Mouse (Mus musculus) layer of hippocampus, postnatal 25 days (tissue): Measurements from ENCODE around the gene Trappc10. TPM values are rescaled to one million over a fixed set of nuclear protein-coding genes. Genes with fewer than 3 reads are reported as not detected.

Experiments
- DNase-seq, 2 experiments: peaks; one replicate each; pipeline ENCODE4 v3.0.0; 2022; ENCODE audit warnings: mixed read lengths in 2 of 2, low spot score in 1 of 2; ENCODE audit errors: extremely low spot score in 1 of 2
- total RNA-seq, 2 experiments: library from RNA; stranded (reverse); gene quantifications; 2 replicates each; pipeline ENCODE4 v1.2.3; 2021

The Trappc10 gene
- 10 to 100 TPM; 79.5 to 80.8 TPM for total RNA-seq

- DNase-seq: peak; percentile 73 to 76
These were observed at the start of gene Trappc10 for GRCm38 (mm10) chr10:78244438-78245224. Trappc10 (minus strand) TSS chr10:78244641.

DNA sequence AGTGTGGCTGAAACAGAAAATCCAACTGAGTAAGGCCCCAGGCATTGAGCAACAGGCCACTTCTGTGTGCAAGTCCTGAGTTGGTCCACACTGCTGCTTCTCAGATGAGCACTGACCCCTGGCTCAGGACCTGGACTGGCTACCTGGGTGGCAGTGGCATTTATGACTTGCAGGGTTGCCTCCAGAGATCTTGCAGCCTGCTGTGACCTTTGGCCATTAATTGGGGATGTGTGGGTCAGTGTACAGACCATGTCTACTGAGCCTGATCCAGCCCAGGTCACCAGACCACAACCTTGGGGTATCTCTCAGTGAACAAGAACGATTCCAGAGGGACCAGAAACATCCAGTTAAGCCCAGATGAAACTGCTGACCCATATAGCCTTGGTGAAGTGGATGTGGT is 49.1 kb upstream of the Trappc10 start:
- no peak for DNase-seq

DNA sequence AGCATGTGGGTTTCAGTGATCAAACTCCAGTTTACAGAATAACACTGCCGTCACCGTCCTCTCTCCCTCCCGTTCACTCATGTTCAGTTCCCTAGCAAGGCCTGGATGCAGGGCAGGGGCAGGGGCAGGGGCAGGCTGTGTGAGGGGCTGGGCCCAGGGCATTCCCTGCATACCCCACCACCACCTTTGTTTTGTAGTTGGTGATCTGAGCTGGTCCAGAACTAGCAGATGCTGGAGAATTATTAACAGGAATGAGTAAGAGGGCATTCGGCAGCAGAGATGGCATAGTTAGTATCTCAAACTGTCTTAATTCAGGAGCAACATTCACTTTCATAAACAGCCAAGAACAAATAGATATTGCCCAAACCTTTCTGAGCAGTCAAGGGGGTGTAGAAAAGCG is 47.9 kb upstream of the Trappc10 start:
- DNase-seq: no peak

DNA sequence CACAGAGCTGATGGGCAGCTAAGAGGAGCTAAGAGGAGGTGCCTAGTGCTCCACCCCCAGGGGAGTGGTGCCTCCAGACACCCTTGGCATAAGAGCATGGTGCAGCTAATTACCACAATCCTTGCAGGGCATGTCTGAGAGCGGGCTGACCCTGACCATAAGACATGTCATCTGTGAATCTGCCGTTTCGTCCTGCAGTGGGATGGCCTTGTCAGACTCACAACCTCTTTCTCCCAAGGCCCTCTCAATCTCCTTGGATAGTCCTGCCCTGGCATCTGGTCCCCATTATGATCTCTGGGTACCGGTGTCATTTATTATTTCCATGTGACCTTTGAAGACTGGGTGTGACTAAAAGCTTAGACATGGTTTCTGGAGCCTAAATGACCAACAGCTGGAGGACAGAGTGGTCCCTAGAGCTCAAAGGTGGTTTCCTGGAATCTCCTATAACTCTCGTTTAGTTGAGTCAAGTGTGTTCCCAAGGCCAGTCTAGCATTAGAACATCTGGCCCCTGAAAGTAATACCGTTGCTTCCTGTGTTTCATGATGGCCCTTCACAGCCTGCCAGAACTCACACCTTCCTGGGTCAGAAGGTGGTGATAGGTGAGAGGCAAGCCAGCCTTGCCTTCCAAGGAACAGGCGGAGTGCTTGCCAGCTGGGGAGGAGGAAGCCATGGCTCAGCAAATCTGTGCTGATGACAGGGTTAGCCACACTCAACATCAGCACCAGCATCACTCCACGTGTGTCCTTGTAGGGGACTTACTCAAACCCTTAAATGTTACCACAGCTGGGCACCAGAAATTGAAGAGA is 46.5 kb upstream of the Trappc10 start:
- no peak for DNase-seq

DNA sequence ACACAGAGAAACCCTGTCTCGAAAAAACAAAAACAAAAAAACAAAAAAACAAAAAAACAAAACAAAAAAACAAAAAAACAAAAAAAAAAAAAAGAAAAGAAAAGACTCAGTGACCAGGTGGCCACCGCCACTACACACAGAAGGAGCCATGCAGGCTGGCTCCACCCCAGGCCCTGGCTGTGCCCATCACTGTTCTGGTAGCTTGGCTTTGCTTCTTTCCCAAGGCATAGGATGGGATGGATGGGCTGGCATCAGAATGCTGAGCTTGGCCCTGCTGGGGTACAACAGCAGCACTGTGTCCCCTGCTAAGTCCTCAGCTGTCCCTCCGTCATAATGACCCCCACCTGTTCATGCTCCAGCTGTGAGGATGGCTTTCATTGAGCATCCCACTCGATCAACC is 44.5 kb upstream of the Trappc10 start:
- no peak for DNase-seq

DNA sequence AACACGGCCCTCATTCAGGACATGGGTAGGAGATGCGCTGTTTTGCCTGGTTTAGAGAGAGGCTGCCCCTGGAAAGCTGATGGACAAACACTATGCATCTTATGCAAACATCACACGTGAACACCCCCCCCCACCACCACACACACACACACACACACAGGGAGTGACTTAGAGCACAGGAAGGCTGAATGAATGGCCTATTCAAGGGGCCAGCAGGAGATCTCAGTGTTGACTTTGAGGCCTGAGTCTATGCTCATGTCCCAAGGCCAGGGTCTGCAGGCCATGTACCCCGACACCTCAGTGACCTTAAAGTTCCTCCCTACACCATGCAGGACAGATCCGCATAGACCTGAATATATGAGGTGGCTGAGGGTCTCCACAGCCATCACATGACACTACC is 43.7 kb upstream of the Trappc10 start:
- DNase-seq: no peak

DNA sequence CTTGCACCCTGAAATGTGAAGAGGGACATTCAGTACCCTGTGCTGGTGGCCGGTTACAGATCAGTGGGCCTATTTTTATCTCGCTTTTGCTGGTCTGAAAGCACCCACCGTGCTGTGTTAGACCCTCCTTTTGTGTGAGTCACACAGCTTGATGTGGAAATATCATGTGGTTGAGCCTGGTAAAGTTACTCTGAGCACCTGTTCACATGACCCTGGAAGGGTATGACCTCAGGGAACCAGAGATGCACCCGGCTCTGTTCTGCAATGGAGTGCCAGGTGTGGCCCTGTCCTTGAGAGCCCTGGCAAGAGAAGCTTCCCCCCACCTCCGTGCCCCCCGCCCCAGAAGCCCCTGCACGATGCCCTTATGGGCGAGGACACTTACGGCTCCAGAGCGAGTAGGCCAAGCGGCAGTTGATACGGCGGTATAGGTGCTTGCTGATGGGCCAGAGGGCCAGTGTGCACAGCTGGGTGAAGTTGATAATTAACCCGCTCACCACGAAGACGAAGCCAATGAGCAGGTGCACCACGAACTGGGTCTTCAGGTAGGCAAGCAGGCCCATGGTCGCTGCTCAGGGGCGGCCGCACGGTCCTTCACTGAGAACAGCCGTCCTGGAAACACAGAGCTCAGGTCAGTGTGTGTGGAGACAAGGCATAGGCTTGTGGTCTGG is 43.2 kb upstream of the Trappc10 start:
- DNase-seq: no peak

DNA sequence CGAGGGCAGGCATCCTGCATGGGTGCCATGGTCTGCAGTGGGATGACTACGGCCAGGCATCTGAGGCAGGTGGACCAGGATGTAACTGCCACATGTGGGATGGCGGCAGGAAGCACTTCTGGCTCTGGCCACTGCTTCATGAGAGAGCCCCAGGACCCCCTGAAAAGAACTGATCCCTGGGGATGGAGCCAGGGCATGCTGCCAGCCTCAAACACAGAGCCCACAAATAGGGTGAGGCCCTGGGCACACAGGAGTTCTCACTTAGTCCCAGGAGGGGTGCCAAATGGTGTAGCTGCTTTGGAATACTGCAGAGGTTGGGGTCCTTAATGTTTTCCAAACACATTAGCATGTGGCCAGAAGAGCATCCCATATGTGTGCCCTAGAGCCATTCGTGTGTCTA is 41.5 kb upstream of the Trappc10 start:
- DNase-seq: no peak

GRCm38 (mm10) chr10:78285409-78285808 is 41.0 kb upstream of the Trappc10 start:
- DNase-seq: no peak

GRCm38 (mm10) chr10:78284812-78285211 is 40.4 kb upstream of the Trappc10 start:
- no peak for DNase-seq

- DNase-seq: no peak
These were observed 38.0 kb upstream of the Trappc10 start for GRCm38 (mm10) chr10:78282411-78282810.

DNA sequence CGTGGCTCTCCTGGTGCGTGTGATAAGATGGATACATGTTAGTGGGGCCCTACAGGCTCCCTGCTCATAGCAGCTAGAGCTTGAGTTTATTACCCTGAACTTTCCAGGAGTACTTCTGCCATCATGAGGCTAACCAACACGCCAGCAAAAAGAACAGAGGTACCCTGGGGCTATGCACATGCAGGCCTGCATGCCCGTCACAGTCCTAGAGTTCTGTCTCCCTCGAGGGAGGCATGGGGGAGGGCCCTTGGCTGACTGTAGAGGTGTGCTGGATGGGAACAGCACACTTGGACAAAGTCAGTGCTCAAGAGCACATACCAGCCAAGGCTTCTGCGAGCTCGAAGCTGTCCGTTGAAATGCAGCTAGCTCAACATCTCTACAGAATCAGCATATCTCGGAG is 36.0 kb upstream of the Trappc10 start:
- DNase-seq: no peak

- peak in 1 of 2 experiments; percentile 37 for DNase-seq
These were observed 34.8 kb upstream of the Trappc10 start for GRCm38 (mm10) chr10:78279210-78279609.

DNA sequence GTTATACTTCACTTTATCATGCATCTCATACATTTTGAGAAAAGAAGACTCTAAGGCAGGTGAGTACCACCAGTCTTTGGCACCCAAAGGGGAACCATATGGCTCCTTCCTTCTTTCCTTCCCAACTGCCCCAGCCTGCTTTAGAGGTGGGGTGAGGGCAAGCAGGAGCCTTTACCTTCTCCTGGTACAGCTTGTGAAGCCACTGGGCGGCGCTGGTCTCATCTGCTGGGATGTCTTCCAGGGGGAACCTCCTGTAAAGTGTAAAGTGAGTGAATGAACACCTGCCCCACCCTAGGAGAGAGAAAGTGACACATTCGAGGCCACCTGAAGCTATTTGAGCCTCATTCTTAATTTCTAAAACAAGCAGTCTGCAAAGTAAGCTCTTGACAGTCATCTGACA is 33.4 kb upstream of the Trappc10 start:
- DNase-seq: no peak

GRCm38 (mm10) chr10:78276242-78276641 is 31.8 kb upstream of the Trappc10 start:
- no peak for DNase-seq

DNA sequence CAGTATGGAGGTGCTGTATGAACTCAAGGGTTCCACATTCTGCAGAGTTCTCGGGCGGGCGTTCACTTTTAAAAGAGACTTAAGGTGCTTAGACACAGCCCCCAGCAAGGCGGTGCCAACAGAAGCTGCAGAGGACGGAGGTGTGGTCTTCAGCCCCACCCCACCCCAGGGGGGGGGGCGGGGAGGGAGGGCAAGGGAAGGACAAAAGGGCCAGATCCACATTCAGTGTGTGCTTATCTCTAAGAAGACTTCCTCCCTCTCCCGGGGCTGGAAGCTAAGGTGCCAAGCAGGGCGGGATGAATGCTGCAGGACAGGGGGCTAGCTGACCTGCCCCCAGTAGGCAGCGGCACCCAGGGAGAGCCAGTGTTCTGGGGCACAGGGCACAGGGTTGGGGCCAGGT is 28.5 kb upstream of the Trappc10 start:
- DNase-seq: no peak

GRCm38 (mm10) chr10:78265881-78266280 is 21.4 kb upstream of the Trappc10 start:
- no peak for DNase-seq

DNA sequence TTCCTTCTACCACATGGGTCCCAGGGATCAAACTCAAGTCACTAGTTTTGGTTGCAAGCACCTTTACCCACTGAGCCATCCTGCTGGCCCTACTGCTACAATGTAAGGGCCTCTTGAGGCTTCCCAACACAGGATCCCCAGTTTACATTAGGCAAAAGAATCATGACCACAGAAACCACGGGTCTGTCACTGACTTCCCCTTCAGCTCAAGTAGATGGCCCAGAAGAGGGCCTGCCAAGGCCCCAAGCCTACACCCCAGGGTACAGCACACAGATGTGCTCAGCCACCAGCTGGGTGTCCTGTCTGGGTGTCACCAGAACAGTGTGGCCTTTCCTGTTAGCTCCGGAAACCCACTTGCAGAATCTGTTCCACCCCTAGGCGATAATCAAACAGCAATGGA is 20.3 kb upstream of the Trappc10 start:
- DNase-seq: no peak

DNA sequence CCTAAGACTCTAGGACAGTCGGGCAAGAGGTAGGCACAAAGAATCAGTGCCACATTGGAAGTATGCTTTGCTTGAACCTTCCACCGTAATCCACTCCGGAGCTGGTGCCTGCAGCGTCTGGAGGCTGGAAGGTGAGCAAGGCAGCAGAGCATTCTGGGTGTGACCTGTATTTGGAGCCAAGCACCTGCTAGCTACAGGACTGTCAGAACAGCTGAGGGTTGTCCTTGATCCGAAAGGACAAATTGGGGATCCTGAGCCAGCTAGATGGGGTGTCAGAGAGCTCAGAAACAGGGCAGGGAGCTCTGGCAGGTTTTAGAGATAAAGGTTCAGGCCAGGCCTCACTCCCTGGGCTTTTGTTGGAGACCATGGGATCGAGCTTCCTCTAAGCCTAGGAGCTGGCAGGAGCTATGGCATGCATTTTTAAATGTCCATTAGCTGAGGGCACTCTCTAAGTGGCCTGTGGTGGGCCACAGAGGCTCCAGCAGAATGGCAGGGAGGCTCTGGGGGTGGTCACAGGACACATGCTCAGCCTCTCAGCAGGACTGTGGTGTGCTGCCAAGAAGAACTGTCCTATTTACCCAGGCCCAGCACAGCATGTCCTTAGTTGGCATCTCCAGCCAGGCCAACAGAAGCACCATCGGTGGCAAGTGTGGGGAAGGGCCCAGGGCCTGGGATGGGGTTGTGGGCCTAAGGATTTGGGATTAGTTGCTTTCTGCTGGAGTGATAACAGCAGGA is 16.6 kb upstream of the Trappc10 start:
- DNase-seq: no peak

GRCm38 (mm10) chr10:78260322-78260721 is 15.9 kb upstream of the Trappc10 start:
- no peak for DNase-seq

DNA sequence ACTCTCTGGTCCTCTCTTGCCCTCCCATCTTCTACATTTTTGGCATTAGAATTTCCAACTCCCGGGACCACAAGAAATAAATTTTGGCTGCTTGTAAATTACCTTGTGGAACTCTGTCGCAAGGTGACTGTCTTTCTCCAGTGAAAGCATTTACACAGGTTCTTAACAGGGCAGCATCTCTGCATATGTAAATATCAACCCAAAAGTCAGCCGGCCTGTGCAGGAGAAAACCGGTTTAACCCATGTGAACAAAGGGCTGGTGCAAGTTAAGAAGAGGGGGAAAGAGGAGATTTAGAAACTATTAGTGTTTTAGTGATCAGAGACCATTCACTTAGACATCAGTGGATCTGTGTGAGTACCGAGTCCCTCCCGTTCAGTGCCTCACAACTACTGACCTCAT is 15.3 kb upstream of the Trappc10 start:
- no peak for DNase-seq
